Mouse (Mus musculus) spleen, postnatal 14 days (tissue): Measurements from ENCODE around the gene Larp1.

Experiments
- DNase-seq, 2 experiments: peaks; one replicate each; pipeline ENCODE4 v3.0.0; 2021 to 2022; ENCODE audit warnings: low spot score in 2 of 2

The Larp1 gene

DNA sequence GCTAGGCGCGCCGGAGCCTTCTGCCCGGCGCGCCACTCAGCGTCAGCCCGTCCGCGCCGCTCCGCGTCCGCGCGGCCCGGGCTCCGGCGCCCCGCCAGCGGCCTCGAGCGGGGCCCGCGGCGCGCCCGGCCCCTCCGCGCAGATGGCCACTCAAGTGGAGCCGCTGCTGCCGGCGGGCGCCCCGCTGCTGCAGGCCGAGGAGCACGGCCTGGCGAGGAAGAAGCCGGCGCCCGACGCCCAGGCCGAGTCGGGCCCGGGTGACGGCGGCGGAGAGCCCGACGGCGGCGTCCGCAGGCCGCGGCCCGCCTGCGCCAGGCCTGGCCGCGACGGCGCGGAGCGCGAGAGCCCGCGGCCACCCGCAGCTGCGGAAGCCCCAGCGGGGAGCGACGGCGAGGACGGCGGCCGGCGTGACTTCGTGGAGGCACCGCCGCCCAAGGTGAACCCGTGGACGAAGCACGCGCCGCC is at the start of gene Larp1:
TSS of gene Larp1 (plus strand) at position 14 of the 465 bp plus-strand sequence.
- peak in 1 of 2 experiments; percentile 10 for DNase-seq

DNA sequence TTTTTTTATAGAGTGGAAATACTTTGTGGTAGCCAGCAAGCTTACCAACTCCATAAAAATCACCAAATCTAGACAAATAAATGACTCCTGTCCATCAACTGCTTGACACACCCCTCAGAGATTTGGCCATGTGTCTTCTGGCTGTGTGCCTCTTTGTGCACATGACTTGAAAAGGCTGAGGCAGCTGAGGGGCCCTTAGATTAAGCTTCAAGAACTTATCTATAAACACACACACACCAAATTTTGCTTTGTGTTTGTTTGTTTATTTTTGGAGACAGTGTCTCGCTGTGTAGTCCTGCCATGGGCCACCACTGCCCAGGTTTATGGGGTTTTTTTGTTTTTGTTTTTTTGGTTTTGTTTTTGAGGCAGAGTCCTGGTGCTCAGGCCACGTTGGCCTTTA is 48.9 kb upstream of the Larp1 start:
- no peak for DNase-seq

DNA sequence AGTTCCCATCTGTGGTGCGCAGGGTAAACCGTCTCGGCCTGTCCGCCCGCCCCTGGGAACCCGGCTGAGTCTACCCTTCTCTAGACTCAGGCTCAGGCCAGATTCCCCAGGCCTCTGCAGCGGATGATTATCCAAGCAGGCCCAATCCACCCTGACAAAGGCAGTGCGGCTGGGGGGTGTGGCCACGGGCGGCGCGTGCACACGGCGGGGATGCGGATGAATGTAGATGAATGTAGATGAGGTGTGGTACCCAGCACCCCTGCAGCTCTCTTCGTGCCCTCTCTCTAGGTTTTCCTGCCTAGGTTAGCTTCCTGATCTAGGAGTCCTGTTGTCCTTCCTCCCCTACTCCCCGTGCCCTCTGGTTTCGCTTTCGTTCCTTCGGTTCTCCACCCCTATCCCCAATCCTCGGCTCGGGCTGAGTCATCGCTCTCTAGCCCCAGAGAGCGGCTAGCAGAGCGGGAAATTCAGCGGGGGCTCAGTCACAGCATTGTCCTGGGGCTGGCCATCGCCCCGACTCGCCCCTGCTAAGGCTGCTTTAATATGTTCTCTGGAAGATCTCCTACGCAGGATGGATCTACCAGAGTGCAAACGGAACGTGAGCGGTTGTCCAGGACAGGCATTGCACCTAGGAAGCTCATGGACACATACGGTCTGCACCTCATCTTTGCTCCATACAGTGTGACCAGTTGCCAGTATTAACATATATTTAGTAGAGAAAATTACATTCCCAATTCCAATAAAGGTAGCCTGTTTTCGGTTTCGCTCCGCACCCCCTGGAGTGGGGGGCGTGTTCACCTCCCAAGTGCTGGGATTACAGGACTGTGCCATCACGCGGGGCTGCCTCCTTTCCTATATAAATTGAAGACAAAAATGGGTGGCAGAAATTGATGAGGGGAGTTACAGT is 46.2 kb upstream of the Larp1 start:
- peak; percentile 55 for DNase-seq

DNA sequence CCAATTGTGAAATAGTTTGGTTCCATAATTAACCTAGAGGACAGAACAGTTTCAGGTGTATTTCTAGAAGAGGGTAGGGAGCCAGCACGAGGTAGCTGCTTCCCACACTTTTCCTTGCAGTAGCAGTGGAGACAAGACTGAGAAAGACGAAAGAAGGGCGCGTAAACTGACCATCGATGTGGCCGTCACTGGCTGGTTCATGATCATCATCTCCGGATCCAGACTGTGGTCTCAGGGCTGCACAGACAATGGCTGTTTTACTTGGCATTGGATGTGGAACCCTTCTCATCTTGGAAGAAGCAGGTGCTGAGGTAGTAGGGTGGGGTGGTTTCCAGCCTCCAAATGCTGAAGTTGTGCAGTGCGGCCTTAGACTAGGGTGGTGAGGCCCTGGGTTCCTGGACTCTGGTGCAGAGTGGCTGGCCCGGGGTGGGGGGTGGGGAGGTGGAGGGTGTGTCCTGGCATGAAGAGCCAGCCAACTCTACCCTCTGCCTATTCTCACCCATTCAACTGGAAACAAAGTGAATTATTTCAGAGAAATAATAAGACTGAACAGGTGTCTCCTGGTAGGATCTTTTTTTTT is 45.5 kb upstream of the Larp1 start:
- DNase-seq = no peak

DNA sequence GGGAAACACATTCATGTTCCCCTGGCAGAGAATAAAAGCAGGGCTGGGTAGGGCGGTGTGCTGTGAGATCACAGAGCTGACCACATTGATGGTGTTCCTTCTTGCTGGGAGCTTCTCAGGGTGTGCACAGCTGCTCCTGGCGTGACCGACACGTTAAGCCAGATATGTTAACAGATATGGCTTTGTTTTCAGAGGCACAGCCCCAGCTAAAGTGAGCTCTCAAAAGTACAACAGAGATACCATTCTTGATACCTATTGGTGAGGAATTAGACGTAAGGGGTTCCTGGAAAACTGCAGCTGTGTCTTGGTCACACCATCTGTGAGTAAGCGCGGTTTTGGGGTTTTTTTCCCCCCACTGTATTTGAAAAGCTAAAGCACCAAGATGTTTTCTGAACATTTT is 42.2 kb upstream of the Larp1 start:
- DNase-seq = no peak

DNA sequence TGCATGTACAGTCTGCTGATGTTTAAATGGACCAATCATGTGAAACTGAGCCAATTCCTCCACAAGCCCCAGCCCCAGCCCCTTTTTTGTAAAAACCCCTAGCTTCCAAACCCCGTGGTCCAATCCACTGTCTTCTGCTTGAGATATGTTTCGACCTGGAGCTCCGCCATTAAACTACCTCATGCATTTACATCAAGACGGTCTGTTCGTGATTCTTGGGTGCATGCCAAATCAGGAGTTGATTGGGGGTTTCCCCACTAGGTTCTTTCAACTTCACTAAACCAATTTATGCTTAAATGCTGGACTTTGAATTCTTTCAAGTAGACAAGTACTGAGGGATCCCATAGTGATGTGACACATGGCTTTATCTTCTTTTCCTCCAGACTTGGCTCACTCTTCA is 40.6 kb upstream of the Larp1 start:
- no peak for DNase-seq

DNA sequence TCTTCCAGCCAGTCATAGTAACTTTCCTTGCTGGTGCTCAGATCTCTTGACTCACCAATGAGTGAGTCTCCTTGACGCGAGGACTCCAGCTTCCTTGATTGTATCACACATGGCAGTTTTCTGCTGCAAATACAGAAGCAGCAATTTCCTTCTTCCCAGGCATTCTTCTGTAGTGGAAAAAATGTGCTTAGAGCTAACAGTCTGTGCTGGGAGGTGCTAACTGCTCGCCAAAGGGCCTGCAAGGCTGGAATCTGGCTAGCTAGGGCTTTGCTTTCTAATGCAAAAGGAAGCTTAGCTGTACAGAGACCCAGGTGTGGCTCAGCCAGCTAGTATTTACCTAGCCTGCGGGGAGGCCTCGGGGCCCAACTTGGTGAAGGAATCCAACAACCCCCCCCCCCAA is 38.3 kb upstream of the Larp1 start:
- DNase-seq = no peak

DNA sequence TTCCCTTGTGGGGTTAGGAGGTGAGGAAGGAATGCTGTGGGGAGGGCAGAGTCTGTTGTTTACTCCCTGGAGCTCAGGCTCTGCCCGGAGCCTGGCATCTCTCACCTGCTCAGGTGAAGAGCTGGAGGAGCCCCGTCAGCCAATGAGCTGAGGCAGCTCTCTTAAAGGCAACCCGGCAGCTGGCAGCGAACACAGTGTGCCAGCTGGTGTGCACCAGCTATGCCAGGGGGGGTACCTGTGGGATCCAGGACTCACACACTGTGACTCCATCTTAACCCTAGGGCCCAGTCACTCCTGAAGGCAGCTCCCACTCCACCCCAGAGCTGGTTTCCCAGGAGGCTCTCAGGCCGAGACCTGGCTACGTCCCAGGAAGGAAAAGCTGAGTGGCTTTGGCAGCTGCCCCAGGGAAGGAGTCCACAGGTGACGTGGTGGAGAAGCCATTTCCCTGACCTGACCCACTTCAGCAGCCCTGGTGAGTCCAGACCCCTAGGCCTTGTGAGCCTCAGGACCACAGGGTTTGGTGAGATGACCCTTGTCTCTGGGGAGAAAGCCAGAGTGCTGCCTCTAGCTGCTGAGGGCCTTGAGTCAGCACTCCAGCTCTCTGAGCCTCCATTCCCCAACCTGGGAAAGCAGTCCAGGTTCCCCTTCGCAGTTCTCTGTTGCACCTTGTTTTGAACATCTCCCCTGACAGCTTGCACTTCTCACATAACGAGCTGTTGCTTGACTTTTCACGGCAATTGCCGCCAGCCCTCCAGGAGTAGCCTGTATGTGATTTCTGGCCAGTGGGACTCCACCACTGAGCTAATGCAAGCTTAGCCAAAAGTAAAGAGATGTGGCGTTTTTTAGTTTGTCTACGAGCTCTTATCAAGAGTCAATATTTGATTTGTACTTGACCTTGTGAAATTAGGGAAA is 35.6 kb upstream of the Larp1 start:
- DNase-seq = no peak

DNA sequence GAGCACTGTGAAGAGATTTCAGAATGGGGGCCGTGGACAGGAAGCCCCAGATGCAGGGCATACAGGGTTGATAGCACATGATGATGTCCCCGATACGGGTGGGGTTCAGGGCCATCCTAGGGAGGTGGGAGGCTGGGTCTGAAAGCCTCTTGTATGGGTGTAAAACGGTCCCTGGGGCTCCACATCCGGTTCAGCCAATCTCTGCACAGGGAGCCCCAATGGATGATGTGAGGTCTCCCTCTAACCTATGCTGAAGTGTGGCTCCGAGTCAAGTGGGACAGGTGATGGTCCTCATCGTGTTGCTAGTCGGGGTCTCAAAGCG is 35.0 kb upstream of the Larp1 start:
- no peak for DNase-seq

DNA sequence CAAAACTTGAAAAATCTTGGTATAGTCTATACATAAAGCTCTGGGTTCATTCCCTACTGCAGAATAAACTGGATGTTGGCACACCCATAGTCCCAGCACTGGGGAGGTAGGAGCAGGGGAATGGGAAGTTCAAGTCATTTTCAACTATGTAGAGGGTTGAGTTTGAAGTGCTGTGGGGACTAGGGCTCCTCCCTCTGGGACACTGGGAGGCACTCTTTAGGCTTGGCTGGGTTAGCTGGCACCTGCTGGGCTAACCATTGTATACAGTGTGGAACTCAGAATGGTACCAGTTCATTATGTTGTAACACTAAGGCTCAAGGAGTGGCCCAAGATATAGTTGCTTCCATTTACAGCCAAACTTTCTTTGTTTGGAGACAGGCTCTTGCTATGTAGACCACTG is 33.0 kb upstream of the Larp1 start:
- DNase-seq = no peak

DNA sequence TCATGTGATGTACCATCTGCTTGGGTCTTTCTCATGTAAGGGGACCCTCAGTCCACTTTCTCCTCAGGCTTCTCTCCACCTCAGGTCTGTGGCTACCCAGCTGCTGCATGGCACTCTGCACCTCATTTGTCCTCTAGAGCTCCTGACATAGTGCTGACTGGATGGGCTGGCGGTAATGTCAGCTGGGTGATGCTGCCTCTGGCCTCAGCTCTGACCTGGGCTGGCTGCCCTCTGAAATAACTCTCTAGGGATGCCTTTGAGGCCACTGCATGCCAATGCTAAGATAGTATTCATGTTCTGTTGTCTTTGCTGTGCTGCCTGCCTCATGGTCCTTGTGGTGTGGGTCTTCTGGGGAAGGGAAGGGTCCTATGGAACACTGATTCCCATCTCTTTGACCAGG is 31.2 kb upstream of the Larp1 start:
- DNase-seq = no peak

DNA sequence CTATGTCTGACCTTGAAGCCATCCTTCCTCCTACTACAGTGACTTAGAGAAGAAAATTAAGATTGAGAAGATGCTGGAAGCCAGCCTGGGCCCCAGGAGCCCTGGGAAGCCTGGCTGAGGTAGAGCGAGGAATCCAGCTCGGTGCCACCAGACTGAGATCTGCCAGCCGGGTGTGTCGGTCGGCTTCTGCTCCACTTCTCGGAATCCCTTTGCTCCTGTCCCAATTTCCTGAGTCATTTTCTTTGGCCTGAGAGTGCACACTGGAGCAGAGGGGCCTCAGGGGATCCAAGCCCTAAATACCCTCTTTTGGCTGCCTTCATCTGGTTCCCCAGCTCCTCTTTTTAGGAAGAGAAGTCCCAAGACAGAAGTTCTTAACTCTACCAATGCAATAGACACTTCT is 29.2 kb upstream of the Larp1 start:
- DNase-seq = no peak

DNA sequence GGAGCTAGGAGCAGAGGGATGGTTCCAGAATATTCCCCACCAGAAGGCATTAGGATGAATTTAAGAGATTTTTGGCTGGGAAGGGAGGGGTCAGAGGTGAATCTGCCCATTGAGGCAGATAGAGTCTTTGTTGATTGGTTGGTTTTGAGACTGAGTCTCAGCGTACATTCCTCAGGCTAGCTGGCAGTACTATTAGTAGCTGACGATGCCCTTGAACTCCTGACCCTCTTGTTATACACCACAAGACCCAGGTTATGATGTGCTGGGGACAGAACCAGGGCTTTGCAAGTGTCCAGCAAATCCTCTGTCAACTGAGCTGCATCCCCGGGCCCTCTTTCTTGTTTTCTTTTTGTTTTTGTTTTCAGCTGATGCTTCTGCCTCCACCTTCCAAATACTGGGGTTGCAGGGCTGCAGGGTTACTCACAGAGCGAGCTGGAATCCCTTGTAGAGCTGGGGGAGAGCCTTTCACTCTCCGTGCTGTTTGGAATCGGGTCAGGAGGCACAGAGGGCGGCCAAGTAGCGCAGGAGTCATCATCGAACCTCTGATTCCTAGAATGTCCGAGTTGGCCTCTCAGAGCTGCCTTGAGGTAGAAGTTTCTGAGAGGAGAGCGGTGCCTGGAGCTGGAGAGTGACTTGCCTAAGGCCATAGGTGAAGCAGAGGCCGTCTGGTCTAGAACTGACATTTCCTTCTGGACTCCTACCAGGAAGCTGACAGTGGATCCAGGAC is 27.6 kb upstream of the Larp1 start:
- no peak for DNase-seq

DNA sequence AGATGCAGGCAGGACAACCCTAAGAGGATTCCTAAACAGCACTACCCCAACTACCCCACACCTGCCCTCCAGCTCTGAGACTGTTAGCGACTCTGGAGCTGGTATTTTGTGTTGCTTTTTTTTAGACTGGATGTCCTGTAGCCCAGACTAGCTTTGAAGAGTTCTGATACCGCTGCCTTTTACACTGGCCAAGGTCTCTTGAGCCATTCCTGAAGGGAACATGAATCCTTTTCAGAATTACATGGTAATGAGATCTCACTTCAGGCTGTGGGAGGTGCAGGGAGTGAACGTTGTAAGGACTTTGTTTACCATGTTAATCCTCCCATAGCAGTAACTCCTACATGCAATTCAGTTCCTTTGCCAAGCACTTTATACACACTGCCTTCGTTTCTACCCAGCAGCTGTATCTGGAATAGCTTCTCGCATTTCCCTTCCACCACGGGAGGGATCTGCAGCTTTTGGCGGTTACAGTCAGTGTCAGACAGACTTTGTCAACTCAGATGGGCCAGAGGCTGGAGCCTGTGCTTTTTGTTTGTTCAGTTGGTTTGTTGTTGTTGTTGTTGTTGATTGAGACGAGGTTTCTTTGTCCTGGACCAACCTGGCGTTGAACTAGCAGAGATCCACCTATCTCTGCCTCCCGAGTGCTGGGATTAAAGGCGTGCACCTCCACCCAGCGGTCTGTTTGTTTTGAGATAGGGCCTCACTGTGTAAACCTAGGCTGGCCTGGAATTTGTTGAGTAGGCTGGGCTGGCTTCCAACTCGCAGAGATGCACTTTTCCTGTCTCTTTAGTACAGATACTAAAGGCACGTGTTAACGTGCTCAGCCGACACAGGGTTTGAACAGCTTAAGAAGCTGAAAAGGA is 25.2 kb upstream of the Larp1 start:
- DNase-seq = no peak

DNA sequence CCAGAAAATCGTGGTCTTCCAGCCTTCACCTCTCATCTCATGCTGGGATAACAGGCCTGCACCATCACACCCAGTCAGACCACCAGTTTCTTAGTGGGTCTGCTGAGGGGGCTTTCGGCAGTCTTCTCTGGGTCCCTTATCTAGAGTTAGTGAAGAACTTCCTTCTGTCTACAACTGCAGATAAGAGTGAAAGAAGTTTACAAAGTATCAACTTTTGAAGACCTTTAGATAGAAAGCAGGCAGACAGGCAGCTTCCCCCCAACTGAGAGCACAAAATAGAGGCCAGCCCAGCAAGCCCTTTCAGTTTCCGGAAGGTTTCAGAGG is 24.6 kb upstream of the Larp1 start:
- DNase-seq = no peak

DNA sequence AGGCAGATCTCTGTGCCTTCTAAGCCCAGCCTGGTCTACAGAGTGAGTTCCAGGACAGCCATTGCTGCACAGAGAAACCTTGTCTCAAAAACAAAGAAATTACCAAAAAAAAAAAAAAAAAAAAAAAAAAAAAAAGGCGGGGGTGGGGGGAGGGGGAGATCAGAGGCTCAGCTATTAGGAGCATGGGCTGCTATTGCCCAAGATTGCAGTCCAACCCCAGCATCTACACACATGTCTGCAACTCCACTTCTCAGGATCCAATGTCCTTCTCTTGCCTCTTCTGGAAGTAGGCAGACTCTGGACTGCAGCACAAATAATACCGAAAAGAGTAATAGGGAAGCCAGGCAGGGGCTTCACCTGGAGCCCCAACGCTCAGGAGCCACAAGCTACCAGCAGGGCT is 23.4 kb upstream of the Larp1 start:
- no peak for DNase-seq

DNA sequence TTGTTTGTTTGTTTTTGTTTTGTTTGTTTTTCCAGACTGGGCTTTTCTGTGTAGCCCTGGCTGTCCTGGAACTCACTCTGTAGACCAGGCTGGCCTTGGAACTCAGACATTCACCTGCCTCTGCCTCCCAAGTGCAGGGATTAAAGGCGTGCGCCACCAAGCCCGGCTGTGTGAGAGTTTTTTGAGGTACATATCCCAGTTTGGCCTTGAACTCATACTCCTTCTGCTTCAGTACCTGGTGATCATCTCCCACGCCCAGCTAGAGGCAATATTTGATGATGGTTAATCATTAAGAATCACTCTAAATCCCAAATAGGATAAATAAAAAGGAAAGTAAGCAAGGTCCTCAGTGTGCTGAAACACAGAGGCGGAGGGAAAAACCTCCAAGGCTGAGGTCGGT is 22.8 kb upstream of the Larp1 start:
- no peak for DNase-seq

DNA sequence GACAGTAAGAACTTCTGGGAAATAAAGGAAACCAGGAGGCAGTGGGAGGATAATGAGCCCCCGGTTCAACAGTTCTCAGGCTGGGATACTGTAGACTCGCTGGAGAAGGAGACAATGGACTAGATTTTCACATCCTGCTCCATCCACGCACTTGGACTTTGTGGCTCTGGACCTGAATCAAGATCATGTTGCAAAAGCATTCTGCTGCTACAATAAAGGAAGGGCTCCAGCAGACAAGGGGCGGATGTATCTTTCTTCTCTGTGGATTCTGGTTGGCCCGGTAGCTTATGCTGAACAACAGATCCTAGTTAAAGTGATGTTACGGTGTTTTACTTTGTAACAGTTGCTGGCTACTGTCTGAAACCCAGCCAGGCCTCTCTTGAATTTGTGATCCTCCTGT is 22.4 kb upstream of the Larp1 start:
- no peak for DNase-seq

DNA sequence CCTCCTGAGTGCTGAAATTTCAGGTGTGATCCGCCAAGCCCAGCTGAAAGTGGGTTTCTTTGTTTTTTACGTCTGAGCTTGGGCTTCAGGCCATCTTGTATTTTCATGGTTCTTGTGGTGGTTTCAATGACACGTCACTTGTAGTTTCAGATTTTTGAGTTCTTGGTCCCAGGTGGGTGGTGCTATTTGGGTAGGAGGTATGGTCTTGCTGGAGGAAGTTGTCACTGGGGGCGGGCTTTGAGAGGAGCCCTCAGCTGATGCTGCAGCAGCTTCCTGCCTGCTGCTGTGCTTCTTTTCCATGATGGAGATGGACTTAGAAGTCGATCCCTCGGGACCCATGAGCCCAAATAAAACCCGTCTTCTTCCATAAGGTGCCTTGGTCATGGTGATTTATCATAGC is 22.0 kb upstream of the Larp1 start:
- DNase-seq = no peak

DNA sequence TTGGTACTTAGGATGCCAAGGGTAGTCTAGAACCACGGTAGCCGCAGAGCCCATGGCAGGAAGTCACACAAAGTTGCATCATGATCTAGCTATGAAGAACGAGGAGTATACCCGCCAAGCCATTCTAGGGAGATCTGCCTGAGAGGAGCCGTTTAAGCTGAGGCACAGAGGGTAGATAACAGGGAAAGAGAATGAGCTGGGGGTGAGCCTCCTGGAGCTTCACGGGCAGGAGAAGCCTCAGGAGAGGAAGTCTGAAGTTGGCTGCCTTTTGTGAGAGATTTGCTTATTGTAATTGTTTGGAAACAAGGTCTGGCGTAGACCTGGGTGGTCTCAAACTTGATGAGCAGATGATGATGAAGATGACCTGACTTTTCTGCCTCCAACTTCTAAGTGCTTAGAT is 10.7 kb upstream of the Larp1 start:
- no peak for DNase-seq

DNA sequence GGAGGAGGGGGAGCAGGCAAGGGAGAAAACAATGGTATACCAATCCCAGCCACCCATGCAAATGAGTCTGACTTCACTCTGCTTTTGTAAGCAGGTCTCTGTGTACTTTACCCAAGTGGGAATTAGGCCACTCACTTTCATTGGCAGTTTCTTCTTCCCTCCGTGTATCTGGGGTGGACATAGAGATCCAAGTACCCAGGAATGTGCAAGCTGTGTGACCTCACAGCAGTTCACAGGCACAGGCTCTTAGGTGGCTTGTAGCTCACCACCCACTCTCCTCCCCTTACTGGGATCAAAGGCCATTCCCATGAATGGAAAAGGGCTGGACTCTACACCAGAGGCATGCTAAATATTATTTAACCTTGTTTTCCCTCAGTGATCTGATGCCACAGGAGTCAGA is 10.0 kb upstream of the Larp1 start:
- DNase-seq = no peak
